Mouse (Mus musculus) R1 (cell line): ENCODE measurements at regions not wholly inside any gene's neighbourhood (a gene's known extent, or its start where the extent isn't known, plus 50 kb on each side); places are given as distances from the start of the nearest gene placed in this dataset.

ENCODE experiments used
- DNase-seq: peaks from one replicate; pipeline ENCODE4 v3.0.0-alpha.2; 2018; ENCODE audit warnings: low read depth, low spot score

DNA sequence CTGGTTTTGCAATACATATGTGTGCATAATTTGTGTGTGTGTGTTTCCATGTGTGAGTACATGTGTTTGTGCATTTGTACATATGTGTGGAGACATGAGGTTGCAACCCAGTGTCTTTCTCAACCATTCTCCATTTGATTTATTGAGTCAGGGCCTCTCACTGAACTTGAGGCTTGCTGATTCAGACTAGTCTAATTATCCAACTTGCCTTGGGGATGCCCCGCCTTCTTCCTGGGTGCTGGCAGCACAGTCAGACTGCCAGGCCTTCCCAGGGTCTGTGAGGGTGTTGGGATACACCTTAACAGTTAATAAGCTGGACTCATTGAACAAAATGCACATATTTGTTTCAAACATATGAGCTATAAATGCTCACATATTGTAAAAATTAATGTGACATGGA lies 56.1 kb upstream of the Pde7b start:
- DNase-seq, result no peak

- no peak for DNase-seq
These were observed 51.9 kb upstream of the Pde7b start for GRCm38 (mm10) chr10:20776640-20777413.

DNA sequence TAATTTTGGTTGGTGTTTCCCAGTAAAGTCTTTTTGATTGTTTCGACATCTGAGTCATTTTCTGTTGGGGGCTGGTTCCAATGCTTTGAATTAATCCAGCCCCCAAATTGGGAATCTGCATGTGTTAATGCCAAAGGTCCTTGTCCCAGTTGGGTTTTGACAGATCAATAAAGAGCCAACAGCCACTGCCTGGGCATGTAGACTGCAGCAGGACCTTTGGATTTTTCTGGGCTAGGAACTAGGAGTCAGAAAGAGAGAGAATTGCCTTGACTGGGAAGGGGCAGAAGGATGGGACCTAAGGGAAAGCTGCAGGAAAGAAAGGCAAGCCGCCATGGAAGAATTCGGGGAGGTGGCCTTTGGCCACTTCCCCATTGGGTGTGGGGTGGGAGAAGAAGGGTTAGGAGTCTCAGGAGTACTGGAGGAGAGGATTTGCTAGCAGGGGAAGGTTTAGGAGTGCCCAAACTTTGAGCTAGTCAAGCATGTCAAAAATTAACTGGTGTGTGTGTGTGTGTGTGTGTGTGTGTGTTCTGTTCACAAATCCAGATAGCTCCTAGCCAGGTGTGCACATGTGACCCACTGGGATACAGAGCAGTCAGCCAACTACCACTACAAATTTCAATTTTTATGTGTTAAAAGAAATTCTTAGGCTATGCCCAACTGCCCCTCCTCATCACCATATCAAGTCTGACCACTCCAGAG lies 51.0 kb upstream of the Pde7b start:
- no peak for DNase-seq
